Mouse (Mus musculus) stomach, postnatal 0 days (tissue): ENCODE measurements at regions not wholly inside any gene's neighbourhood (a gene's known extent, or its start where the extent isn't known, plus 50 kb on each side); places are given as distances from the start of the nearest gene placed in this dataset.

ENCODE experiments used
- CTCF ChIP-seq: IDR thresholded peaks from 2 replicates; pipeline ENCODE4 v1.5.1; 2016; ENCODE audit warnings: antibody characterized with exemption, low read depth, mild to moderate bottlenecking, moderate library complexity
- EP300 ChIP-seq: optimal IDR thresholded peaks from 2 replicates; pipeline ENCODE3; 2016; ENCODE audit warnings: antibody characterized with exemption

GRCm38 (mm10) chrX:135098101-135098500 lies 79.3 kb downstream of the Gm15023 start:
- TF ChIP-seq CTCF (no peak), EP300 (no peak)
